Mouse (Mus musculus) CD8-positive naive resting alpha-beta T cell, adult 2 months (primary cell): ENCODE data around the gene Itih5.

ENCODE experiments used
- DNase-seq, 2 experiments: peaks; one replicate each; pipeline ENCODE4 v3.0.0; 2022; ENCODE audit warnings: low read depth in 2 of 2, low spot score in 2 of 2

Itih5 gene

GRCm38 (mm10) chr2:10153201-10154075 is at the start of gene Itih5:
Gene Itih5, plus strand, starts transcription at chr2:10153571.
- peak in 1 of 2 experiments; percentile 8 for DNase-seq

DNA sequence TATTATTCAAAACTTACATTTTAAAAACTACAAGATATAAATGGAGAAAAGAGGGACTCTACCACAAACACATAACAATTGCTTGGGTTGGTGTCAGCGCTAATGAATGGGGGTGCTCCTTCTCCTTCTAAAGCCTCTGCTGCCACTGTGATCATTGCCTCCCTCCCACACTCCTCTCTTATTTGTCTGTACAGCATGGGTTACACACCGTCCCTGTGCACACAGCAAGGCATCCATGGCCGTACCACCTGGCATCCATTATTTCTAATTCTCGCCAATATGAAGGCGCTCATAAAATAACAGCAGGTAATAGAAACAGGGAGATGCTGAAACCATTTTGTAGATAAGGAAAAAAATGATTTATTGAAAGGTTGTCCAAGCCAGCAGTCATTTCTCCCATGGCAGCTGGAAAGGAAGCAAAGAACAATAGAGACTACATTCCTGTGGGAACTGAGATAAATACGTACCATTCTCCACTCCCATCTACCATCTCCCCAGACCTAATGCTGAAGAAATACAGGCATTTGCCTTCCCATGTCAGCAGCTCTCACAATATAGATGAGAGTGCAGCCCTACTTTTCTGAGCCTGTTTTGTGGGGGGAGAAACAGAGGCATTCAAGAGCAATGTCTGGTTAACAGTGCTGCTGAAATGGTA is 44.7 kb upstream of the Itih5 start:
- no peak for DNase-seq

DNA sequence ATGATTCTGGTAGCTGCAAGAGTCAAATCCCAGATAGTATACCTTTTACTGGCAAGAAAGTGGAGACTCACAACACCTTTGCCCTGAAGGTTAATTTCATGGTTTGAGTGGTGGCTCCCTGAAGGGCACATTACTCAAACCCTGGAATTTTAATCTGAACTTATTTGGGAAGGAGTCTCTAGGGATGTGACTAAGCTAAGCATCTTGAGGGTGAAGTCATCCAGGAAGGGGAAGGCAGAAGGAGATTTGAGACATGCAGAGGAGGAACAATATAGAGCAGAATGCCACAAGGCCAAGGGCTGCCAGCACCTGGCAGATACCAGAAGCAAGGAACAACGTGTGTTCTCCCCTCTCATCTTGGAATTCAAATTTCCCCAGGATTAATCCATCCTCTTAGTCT is 34.6 kb upstream of the Itih5 start:
- DNase-seq, result no peak

- no peak for DNase-seq
These were observed 34.1 kb upstream of the Itih5 start for GRCm38 (mm10) chr2:10119276-10119675.

- no peak for DNase-seq
These were observed 31.5 kb upstream of the Itih5 start for GRCm38 (mm10) chr2:10121826-10122225.

DNA sequence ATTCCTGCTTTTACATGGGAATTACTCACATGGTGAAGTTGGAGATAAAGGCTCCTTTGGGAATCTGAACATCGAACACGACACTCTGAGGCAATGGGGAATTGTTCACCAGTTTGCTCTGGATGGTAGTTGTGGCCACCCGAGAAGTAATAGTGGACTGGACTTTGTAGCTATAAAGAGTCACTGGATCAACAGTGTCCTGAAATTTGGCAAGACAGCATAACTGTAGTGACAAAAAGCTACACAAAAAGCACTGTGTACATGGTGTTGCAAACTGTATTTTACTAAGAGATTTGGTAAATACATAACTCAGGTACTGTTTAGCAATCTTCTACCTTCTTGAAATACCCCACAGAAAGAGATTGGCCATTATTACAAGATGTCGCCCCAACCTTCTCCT is 27.2 kb upstream of the Itih5 start:
- no peak for DNase-seq

- DNase-seq, result no peak
These were observed 25.9 kb upstream of the Itih5 start for GRCm38 (mm10) chr2:10127471-10127870.

- DNase-seq, result no peak
These were observed 24.8 kb upstream of the Itih5 start for GRCm38 (mm10) chr2:10128571-10128970.

GRCm38 (mm10) chr2:10130341-10130990 is 22.9 kb upstream of the Itih5 start:
- no peak for DNase-seq

DNA sequence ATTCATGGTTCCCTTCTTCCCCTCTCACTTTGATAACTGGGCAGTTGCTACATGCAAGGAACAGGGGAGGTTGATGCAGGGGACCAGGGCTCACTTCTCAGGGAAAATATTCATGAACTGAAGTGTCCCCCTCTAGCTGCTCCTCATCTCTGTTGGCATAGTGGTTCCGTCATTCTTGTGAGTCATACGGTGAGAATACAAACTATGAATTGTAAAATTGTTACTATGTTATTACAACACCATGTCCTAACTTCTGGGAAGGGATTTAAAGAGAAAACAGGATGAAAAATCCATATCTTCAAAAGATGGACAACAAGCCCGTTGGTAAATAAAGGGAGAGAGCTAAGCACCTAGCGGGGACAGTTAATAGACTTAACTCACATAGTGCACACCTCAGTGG is 22.1 kb upstream of the Itih5 start, which contains the start of gene Itih2:
TSS of gene Itih2 (minus strand) at position 101 of the 400 bp plus-strand sequence.
- DNase-seq, result no peak

DNA sequence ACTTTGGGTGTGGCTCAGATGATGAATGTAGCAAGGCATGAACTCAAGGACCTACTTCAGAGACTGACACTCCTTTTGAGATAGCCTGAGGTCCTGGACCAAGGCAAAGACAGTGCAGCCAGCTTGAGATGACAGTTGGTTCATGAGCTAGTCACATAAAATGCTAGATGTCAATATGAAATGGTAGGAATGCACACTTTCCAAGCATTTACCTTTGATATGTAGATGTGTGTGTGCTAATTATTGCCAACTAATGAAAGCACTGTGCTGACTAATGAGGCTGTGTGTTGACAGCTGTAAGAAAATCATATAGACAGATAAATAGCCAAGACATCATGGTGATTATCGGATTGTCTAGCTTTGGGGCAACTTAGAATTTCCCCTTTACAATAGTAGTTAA is 21.2 kb upstream of the Itih5 start:
- no peak for DNase-seq

DNA sequence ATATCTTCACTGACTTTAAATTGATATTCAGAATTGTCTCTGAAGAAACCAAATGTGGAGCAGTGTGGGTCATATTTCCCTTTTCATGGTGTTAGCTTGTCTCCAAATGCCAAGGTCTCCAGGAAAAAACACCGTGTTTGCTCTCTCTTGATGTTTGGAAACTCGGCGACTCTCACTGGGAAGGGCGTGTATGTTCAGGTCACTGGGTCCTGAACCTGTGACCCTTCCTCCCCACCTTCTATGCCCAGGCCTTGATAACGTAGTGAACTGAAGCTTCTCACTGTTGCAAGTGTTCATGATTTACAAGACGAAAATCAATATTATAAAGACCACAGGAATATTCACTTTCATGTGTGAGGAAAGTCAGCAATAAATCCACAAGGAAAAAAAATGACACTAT is 19.4 kb upstream of the Itih5 start:
- no peak for DNase-seq

DNA sequence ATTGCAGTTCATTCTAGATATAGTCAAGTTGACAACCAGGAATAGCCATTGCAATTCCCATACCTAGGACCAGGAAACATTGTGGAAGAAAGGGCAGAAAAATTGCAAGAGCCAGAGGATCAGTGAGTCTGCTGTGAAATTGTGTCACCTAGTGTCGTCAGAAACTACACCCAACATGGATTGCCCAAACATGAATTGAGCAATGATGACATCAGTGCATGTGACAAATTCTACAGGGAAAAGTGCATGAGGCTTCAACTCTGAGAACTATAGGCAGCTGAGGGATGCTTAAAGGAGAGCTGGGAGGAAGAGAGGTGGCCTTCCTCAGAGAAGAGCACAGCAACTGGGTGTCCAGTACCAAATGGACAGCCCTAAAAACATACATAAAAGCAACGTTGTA is 16.1 kb upstream of the Itih5 start:
- no peak for DNase-seq

GRCm38 (mm10) chr2:10140456-10140855 is 12.9 kb upstream of the Itih5 start:
- no peak for DNase-seq

GRCm38 (mm10) chr2:10142472-10143454 is 10.6 kb upstream of the Itih5 start:
- peak; percentile 32 to 60 for DNase-seq

GRCm38 (mm10) chr2:10145514-10145913 is 7.9 kb upstream of the Itih5 start:
- no peak for DNase-seq

DNA sequence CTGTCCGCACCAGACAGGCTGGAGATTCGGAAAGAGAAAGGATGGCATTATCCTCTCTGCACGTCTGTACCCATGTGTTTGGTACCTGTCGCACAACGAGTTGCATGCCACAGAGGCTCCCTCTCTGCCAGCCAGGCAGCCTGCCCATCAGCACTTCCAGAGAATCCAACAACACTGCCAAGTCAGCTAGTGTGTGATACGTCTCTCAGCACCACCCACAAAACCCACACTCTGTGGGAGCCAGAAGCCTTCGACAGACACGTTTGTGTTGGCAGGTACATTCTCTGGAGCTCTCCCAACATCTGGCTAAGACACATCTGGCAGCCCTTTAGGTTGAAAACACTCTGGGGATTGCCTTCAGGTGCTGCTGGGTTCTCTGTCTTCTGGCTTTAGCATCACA is 6.2 kb upstream of the Itih5 start:
- no peak for DNase-seq

- peak in 1 of 2 experiments; percentile 4 for DNase-seq
These were observed 781 bp upstream of the Itih5 start for GRCm38 (mm10) chr2:10152590-10152989.

DNA sequence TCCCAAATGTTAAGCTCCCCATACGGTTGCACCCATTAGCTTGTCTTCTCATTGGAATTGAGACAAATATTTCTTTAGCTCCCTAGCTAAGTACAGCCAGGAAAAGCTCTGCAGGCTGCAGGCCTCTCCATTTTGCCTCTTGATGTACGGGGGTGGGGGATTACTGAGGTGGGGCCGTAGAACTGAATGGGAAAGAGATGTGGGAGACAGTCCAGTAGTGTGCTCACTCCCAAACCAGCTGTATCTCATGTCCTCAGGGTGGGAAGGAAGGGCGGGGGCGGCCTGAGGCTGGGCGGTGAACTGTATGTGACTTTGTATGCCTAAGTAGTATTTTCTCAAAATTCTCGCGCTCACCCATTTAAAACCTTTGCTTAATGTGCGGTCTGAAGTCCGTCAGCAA is 3.8 kb downstream of the Itih5 start:
- no peak for DNase-seq

DNA sequence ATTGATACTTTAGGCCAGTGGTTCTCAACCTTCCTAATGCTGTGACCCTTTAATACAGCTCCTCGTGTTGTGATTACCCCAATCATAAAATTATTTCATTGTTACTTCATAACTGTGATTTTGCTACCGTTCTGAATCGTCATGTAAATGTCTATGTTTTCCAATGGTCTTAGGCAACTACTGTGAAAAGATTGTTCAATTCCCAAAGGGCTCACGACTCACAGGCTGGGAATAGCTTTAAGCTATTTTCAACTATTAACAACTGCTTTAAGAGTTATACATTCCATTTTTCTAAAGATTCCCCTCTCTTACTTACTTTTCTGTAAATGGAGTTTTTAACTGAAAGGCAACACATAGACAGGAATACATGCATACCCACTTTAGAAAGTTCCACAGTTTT is 8.6 kb downstream of the Itih5 start:
- DNase-seq, result no peak

DNA sequence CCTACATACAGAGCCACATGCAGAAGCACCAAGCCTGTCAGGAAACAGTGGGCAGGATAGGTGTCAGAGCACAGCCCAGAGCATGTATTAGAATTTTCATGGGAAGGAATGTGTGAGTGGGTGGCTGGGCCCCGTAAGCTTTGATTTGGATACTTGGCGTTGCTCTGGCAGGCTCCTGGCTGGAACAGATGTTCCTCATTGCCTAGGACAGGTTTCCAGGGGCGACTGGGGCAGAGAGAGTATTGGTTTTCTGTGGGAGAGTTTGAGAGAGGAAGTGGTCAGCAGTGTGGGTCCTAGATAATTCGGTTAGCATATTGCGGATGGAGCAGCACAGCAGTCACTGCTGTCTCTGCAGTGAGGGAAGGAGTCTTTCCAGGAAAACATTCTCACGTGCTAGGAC is 13.3 kb downstream of the Itih5 start:
- no peak for DNase-seq
